13 mouse cellular contexts compared by ENCODE assay signal in the genomic region with DNA sequence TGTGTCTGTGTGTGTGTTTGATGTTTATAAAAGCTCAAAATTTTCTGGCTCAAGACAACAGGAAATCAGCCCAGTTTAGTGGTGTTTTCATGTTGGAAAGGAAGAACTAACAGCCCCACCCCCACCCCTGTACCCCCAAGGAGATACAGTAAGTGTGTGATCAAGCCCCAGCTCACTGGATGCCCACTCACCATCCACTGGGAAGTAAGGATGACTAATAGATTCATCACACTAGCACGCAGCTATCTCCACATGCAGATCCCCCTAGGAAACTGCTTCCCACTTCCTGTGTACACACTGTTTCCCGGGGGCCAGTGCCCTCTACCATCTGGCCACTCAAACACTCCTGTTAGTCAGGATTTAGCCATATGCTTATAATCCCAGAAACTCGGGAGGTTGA.
"Had no signal": no experiment of that assay in that cellular context is flagged by ENCODE, and none has a peak within 500 bp of the region (broad histone marks: within the 10 kb centered on the region; RNA-seq: fewer than 3 reads in every experiment).

No protein-coding gene starts in this region.

- H3K4me3 ChIP-seq: limb, embryonic 10.5 days; liver, embryonic 12.5 days; midbrain, embryonic 13.5 days had no signal

- H3K36me3 ChIP-seq: limb, embryonic 10.5 days; liver, embryonic 12.5 days; midbrain, embryonic 13.5 days had no signal

- DNase-seq: kidney, adult 11 months; kidney, adult 9 months; kidney, postnatal 36 days; layer of hippocampus, adult 9-11 months; right cerebral cortex, postnatal 25 days; thymus, adult 18-20 months; thymus, postnatal 14 days had no signal

- H3K27ac ChIP-seq: hindbrain, postnatal 0 days; kidney, postnatal 0 days; limb, embryonic 10.5 days; liver, embryonic 12.5 days; macrophage; midbrain, embryonic 13.5 days had no signal

- H3K4me1 ChIP-seq: limb, embryonic 10.5 days; liver, embryonic 12.5 days had no signal

- H3K27me3 ChIP-seq: liver, embryonic 12.5 days; midbrain, embryonic 13.5 days had no signal

- H3K9ac ChIP-seq: liver, embryonic 12.5 days; midbrain, embryonic 13.5 days had no signal

- H3K9me3 ChIP-seq: limb, embryonic 10.5 days; liver, embryonic 12.5 days; midbrain, embryonic 13.5 days had no signal

- H3K4me2 ChIP-seq: liver, embryonic 12.5 days; midbrain, embryonic 13.5 days had no signal

- ATAC-seq: hindbrain, postnatal 0 days; liver, embryonic 12.5 days; midbrain, embryonic 13.5 days had no signal
